Mouse (Mus musculus): ENCODE data around the gene Med20. TPM values are rescaled to one million over a fixed set of nuclear protein-coding genes. Genes with fewer than 3 reads are reported as not detected.
A peak's percentile ranks its signal among the peaks of the same experiment; 100 is the strongest.
"Not testable (repeated sequence)": the region's sequence is repeated elsewhere in the genome, so short reads cannot be mapped to it uniquely, and the experiment has no call there.

Med20 gene
- polyA plus RNA-seq, 1 experiment, result 10.7 TPM

GRCm38 (mm10) chr17:47593215-47593853, 18.0 kb upstream of the Med20 start:
- H3K4me3 ChIP-seq (ENCODE audit: insufficient read depth, low read depth, low read length), result peak overlapping the region; percentile 92
- H3K4me1 ChIP-seq (ENCODE audit: control insufficient read depth, insufficient read depth, insufficient read length, low read length), result peaks cover 14% of the 10 kb centered on the region
- peak overlapping the region; percentile 97 for H3K27ac ChIP-seq (replicated peaks; ENCODE audit: low read depth, low read length)

- peak overlapping the region; percentile 92 for H3K4me3 ChIP-seq (ENCODE audit: insufficient read depth, low read depth, low read length)
- H3K4me1 ChIP-seq (ENCODE audit: control insufficient read depth, insufficient read depth, insufficient read length, low read length), result peaks cover 14% of the 10 kb centered on the region
- H3K27ac ChIP-seq (replicated peaks; ENCODE audit: low read depth, low read length), result peak overlapping the region; percentile 97
Observed at GRCm38 (mm10) chr17:47593854-47594182, 17.6 kb upstream of the Med20 start.

GRCm38 (mm10) chr17:47594183-47594968, 17.0 kb upstream of the Med20 start:
- Histone ChIP-seq H3K27ac (replicated peaks; ENCODE audit: low read depth, low read length) (peak overlapping the region; percentile 97), H3K4me1 (ENCODE audit: control insufficient read depth, insufficient read depth, insufficient read length, low read length) (peaks cover 14% of the 10 kb centered on the region), H3K4me3 (ENCODE audit: insufficient read depth, low read depth, low read length) (peak overlapping the region; percentile 92)

- Histone ChIP-seq H3K4me3 (ENCODE audit: insufficient read depth, low read depth, low read length) (peak overlapping the region; percentile 92), H3K4me1 (ENCODE audit: control insufficient read depth, insufficient read depth, insufficient read length, low read length) (peaks cover 14% of the 10 kb centered on the region), H3K27ac (replicated peaks; ENCODE audit: low read depth, low read length) (peak overlapping the region; percentile 90)
Observed at GRCm38 (mm10) chr17:47594969-47595247, 16.5 kb upstream of the Med20 start.

GRCm38 (mm10) chr17:47595248-47596161, 15.9 kb upstream of the Med20 start:
- Histone ChIP-seq H3K4me1 (ENCODE audit: control insufficient read depth, insufficient read depth, insufficient read length, low read length) (peaks cover 14% of the 10 kb centered on the region), H3K4me3 (ENCODE audit: insufficient read depth, low read depth, low read length) (peak overlapping the region; percentile 58), H3K27ac (replicated peaks; ENCODE audit: low read depth, low read length) (peak overlapping the region; percentile 90)

GRCm38 (mm10) chr17:47596162-47596838, 15.1 kb upstream of the Med20 start:
- Histone ChIP-seq H3K4me3 (ENCODE audit: insufficient read depth, low read depth, low read length) (peak overlapping the region; percentile 58), H3K27ac (replicated peaks; ENCODE audit: low read depth, low read length) (peak overlapping the region; percentile 90), H3K4me1 (ENCODE audit: control insufficient read depth, insufficient read depth, insufficient read length, low read length) (peaks cover 14% of the 10 kb centered on the region)

- H3K27ac ChIP-seq (replicated peaks; ENCODE audit: low read depth, low read length), result peak overlapping the region; percentile 90
- peak overlapping the region; percentile 3 for H3K4me3 ChIP-seq (ENCODE audit: insufficient read depth, low read depth, low read length)
- peaks cover 14% of the 10 kb centered on the region for H3K4me1 ChIP-seq (ENCODE audit: control insufficient read depth, insufficient read depth, insufficient read length, low read length)
Observed at GRCm38 (mm10) chr17:47596839-47597164, 14.6 kb upstream of the Med20 start.

- peak overlapping the region; percentile 90 for H3K27ac ChIP-seq (replicated peaks; ENCODE audit: low read depth, low read length)
- H3K4me1 ChIP-seq (ENCODE audit: control insufficient read depth, insufficient read depth, insufficient read length, low read length), result peaks cover 14% of the 10 kb centered on the region
- peak overlapping the region; percentile 3; the same call in 1 of the 2 replicates for H3K4me3 ChIP-seq (ENCODE audit: insufficient read depth, low read depth, low read length)
Observed at GRCm38 (mm10) chr17:47597261-47597660, 14.1 kb upstream of the Med20 start.

- Histone ChIP-seq H3K4me1 (ENCODE audit: control insufficient read depth, insufficient read depth, insufficient read length, low read length) (peaks cover 14% of the 10 kb centered on the region), H3K27ac (replicated peaks; ENCODE audit: low read depth, low read length) (peak overlapping the region; percentile 90; the same call in 1 of the 2 replicates), H3K4me3 (ENCODE audit: insufficient read depth, low read depth, low read length) (no peak overlapping the region)
Observed at GRCm38 (mm10) chr17:47597838-47598579, 13.4 kb upstream of the Med20 start.

- not testable (repeated sequence) for H3K4me3 ChIP-seq (ENCODE audit: insufficient read depth, low read depth, low read length)
- 0 out of 2 replicates have a peak overlapping the region, but pooled peaks have one; percentile 23 for H3K27ac ChIP-seq (replicated peaks; ENCODE audit: low read depth, low read length)
Observed at GRCm38 (mm10) chr17:47598580-47599304, 12.6 kb upstream of the Med20 start.

GRCm38 (mm10) chr17:47599511-47600297, 11.7 kb upstream of the Med20 start:
- Histone ChIP-seq H3K4me1 (ENCODE audit: control insufficient read depth, insufficient read depth, insufficient read length, low read length) (peaks cover 14% of the 10 kb centered on the region), H3K27ac (replicated peaks; ENCODE audit: low read depth, low read length) (peak overlapping the region; percentile 85), H3K4me3 (ENCODE audit: insufficient read depth, low read depth, low read length) (no peak overlapping the region)

More at GRCm38 (mm10) chr17:47598580-47599304, 12.6 kb upstream of the Med20 start:
- peaks cover 14% of the 10 kb centered on the region for H3K4me1 ChIP-seq (ENCODE audit: control insufficient read depth, insufficient read depth, insufficient read length, low read length)

GRCm38 (mm10) chr17:47600601-47601388, 10.6 kb upstream of the Med20 start:
- H3K4me3 ChIP-seq (ENCODE audit: insufficient read depth, low read depth, low read length), result no peak overlapping the region
- peaks cover 13% of the 10 kb centered on the region for H3K4me1 ChIP-seq (ENCODE audit: control insufficient read depth, insufficient read depth, insufficient read length, low read length)
- peak overlapping the region; percentile 17 for H3K27ac ChIP-seq (replicated peaks; ENCODE audit: low read depth, low read length)

GRCm38 (mm10) chr17:47601389-47601755, 10.0 kb upstream of the Med20 start:
- H3K4me1 ChIP-seq (ENCODE audit: control insufficient read depth, insufficient read depth, insufficient read length, low read length), result peaks cover 9% of the 10 kb centered on the region
- no peak overlapping the region for H3K4me3 ChIP-seq (ENCODE audit: insufficient read depth, low read depth, low read length)
- H3K27ac ChIP-seq (replicated peaks; ENCODE audit: low read depth, low read length), result no peak overlapping the region
